Mouse (Mus musculus): ENCODE data around the gene Ccdc88c. TPM values are rescaled to one million over a fixed set of nuclear protein-coding genes. Genes with fewer than 3 reads are reported as not detected.
A peak's percentile ranks its signal among the peaks of the same experiment; 100 is the strongest.

Gene Ccdc88c
- 12.0 and 14.3 TPM in 2 replicates for polyA plus RNA-seq (2015; fragmentation: Nextera tagmentation; extraction: Ambion mirVana)

DNA sequence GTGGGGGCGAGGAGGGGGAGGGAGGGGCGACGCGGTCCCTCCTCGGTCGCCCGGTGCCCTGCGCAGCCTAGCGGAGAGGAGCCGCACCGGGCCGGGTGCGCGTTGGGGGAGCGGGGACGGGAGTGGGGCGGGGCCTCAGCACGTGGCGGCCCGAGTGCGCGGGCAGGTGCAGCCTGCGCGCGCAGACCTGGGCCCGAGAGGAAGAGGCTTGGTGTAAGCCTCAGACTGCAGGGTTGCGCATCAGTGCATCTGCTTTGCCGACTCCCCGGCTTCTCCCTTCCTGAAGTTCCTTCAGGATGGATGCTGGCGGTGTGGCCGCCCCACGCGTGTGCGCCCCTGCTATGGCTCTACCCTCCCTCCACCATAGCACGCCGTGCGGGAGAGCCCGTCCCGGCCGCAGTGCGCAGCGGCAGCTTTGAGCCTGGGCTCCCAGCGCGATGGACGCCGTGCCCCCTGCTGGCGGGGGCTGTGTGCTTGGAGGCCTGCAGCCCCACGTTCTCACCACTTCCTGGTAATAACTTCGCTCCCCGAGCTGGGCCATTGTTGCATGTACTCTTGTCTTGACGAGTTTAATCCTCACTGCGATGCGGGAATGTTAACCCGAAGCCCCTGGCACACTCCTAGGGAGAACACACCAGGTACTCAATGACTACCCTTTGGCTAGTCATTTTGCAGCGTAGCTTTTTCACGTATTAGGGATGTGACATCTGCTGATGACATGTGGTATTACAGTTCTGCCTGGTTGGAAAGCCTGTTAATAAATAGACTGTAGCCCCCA, at the start of gene Ccdc88c:
TSS of gene Ccdc88c (minus strand) at position 103 of the 778 bp plus-strand sequence.
- H3K4me1 ChIP-seq (ENCODE audit: insufficient read depth, low read length) = peaks cover 31% of the 10 kb centered on the region
- no peaks in the 10 kb centered on the region for H3K9me3 ChIP-seq (ENCODE audit: low read length)
- peak; percentile 92 for ATAC-seq (ENCODE audit: low FRiP score, low TSS enrichment)
- no peaks in the 10 kb centered on the region for H3K36me3 ChIP-seq (ENCODE audit: insufficient read depth, low read length)
- WGBS = under 1% methylated on average over 44 of the region's 56 CpGs
- H3K4me2 ChIP-seq (replicated peaks; ENCODE audit: low read depth, low read length) = peak within 1 kb of the TSS; percentile 83
- H3K4me3 ChIP-seq (ENCODE audit: low read length) = peak within 1 kb of the TSS; percentile 62
- H3K27ac ChIP-seq (ENCODE audit: low read length) = peak within 1 kb of the TSS; percentile 90
- peaks cover 4% of the 10 kb centered on the region; the same call in 1 of the 2 replicates for H3K27me3 ChIP-seq (ENCODE audit: insufficient read depth, low read length)
- peak within 1 kb of the TSS; percentile 83 for H3K9ac ChIP-seq (replicated peaks; ENCODE audit: low read length)

DNA sequence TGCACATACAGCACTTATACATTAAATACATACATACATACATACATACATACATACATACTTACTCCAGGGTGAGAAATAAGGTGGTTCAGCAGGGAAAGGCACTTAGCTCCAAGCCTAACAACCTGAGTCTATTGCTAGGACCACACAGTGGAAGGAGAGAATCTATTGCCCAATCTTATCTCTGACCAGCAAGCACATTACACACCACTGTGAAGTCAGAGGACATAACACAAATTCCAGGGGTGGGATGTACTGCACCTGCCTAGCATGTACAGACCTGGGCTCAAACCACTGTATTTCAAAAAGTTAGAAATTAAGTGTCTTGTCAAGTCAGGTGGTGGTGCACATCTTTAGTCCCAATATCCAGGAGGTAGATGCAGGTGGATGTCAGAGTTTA, 49.1 kb upstream of the Ccdc88c start:
- no peak overlapping the region for H3K27ac ChIP-seq (ENCODE audit: low read length)
- no peak for ATAC-seq (ENCODE audit: low FRiP score, low TSS enrichment)
- no peak overlapping the region for H3K9ac ChIP-seq (replicated peaks; ENCODE audit: low read length)
- no peak overlapping the region for H3K4me3 ChIP-seq (ENCODE audit: low read length)
- no peaks in the 10 kb centered on the region for H3K27me3 ChIP-seq (ENCODE audit: insufficient read depth, low read length)
- H3K36me3 ChIP-seq (ENCODE audit: insufficient read depth, low read length) = peaks cover 25% of the 10 kb centered on the region
- H3K9me3 ChIP-seq (ENCODE audit: low read length) = no peaks in the 10 kb centered on the region
- H3K4me1 ChIP-seq (ENCODE audit: insufficient read depth, low read length) = peaks cover 15% of the 10 kb centered on the region
- H3K4me2 ChIP-seq (replicated peaks; ENCODE audit: low read depth, low read length) = no peak overlapping the region

DNA sequence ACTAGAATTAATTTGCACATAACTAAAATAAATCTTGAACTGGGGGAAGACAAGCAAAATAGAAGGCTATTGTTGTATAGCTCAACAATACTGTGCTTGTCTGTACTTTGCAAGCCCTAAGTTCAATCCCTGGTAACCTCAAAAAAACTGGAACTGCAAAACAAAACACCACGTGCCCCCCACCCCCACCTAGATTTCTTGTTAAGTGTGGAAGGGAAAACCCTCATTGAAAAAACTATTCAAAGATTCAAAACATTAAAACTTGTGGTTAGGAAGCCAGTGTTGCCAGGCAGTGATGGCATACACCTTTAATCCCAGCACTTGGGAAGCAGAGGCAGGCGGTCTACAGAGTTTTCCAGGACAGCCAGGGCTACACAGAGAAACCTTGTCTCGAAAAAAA, 46.6 kb upstream of the Ccdc88c start:
- no peak overlapping the region for H3K27ac ChIP-seq (ENCODE audit: low read length)
- no peak overlapping the region for H3K9ac ChIP-seq (replicated peaks; ENCODE audit: low read length)
- no peak for ATAC-seq (ENCODE audit: low FRiP score, low TSS enrichment)
- no peak overlapping the region for H3K4me2 ChIP-seq (replicated peaks; ENCODE audit: low read depth, low read length)
- WGBS = 89% methylated on average over 3 of the region's 3 CpGs
- H3K9me3 ChIP-seq (ENCODE audit: low read length) = no peaks in the 10 kb centered on the region
- peaks cover 3% of the 10 kb centered on the region for H3K4me1 ChIP-seq (ENCODE audit: insufficient read depth, low read length)
- no peaks in the 10 kb centered on the region for H3K27me3 ChIP-seq (ENCODE audit: insufficient read depth, low read length)
- peaks cover 17% of the 10 kb centered on the region for H3K36me3 ChIP-seq (ENCODE audit: insufficient read depth, low read length)
- H3K4me3 ChIP-seq (ENCODE audit: low read length) = no peak overlapping the region

DNA sequence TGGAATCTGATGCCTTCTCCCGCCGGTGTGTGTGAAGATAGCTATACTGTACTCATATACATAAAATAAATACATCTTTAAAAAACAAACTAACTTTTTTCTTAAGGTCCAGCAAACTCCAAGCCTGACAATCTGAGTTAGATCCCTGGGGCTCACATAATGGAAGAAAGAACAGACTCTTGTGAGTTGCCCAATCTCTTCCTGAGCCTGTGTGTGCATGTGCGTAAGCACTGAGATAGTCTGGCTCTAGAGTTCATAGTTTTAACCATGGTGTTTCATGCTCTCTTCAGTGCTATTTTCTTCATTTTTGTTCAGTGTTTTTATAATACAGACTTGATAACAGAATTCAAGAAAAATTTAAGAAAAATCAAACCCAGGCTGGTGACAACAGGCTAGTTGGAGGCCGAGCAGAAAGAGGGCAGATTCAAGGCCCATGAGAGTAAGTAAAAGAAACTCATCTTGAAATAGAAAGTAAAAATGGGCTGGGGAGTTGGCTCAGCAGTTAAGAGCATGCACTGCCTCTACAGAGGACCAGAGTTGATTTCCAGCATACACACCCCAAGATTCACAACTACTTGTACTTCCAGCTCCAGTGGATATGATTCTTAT, 46.1 kb upstream of the Ccdc88c start:
- no peak for ATAC-seq (ENCODE audit: low FRiP score, low TSS enrichment)
- Histone ChIP-seq H3K9me3 (ENCODE audit: low read length) (no peaks in the 10 kb centered on the region), H3K4me2 (replicated peaks; ENCODE audit: low read depth, low read length) (no peak overlapping the region), H3K27ac (ENCODE audit: low read length) (no peak overlapping the region), H3K27me3 (ENCODE audit: insufficient read depth, low read length) (no peaks in the 10 kb centered on the region), H3K4me3 (ENCODE audit: low read length) (no peak overlapping the region), H3K9ac (replicated peaks; ENCODE audit: low read length) (no peak overlapping the region), H3K4me1 (ENCODE audit: insufficient read depth, low read length) (0 out of 2 replicates have a peak, but pooled peaks cover 3% of the 10 kb centered on the region), H3K36me3 (ENCODE audit: insufficient read depth, low read length) (peaks cover 15% of the 10 kb centered on the region)
- WGBS = 93% methylated on average over 4 of the region's 4 CpGs

DNA sequence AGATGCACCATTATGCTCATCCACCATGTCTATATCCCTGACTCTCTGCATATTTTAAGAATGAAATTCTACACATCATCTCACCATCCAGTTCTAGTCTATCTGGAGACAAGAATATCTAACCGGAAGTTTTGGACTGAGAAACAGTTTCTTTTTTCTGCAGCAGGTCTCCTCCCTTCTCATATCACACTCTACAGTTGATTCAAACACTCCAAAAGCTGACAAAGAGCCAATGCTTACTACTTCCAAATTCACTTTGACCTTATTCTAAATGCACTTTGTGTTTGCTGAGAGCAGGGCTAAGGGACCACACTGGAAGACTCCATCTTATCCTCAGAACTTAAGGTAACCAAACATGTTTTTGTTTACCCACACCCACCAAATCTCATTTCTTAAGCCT, 41.0 kb upstream of the Ccdc88c start:
- no peak overlapping the region for H3K9ac ChIP-seq (replicated peaks; ENCODE audit: low read length)
- H3K36me3 ChIP-seq (ENCODE audit: insufficient read depth, low read length) = peaks cover 18% of the 10 kb centered on the region
- H3K9me3 ChIP-seq (ENCODE audit: low read length) = no peaks in the 10 kb centered on the region
- H3K27me3 ChIP-seq (ENCODE audit: insufficient read depth, low read length) = no peaks in the 10 kb centered on the region
- no peak overlapping the region for H3K27ac ChIP-seq (ENCODE audit: low read length)
- no peak overlapping the region for H3K4me2 ChIP-seq (replicated peaks; ENCODE audit: low read depth, low read length)
- H3K4me1 ChIP-seq (ENCODE audit: insufficient read depth, low read length) = no peaks in the 10 kb centered on the region
- H3K4me3 ChIP-seq (ENCODE audit: low read length) = no peak overlapping the region
- WGBS = 83% methylated on average over 1 of the region's 1 CpGs
- no peak for ATAC-seq (ENCODE audit: low FRiP score, low TSS enrichment)

DNA sequence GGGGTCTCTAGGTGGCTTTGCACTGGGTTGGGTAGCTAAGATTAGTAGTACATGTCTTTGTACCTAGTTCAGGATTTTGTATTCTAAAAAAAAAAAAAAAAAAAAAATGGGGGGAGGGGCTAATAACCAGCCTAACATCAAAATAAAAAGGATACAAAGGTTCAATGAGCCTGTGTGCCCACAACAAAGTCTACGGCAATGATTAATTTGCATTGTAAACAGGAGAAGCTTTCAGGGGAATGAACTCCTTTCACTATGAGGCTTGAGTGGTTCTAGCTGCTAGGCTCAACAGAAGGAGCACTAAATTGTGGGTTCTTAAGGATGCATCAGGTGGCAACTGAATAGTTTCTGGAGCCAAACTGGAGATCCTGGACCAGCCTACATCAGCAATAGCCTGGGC, 37.5 kb upstream of the Ccdc88c start:
- Histone ChIP-seq H3K27ac (ENCODE audit: low read length) (no peak overlapping the region), H3K4me2 (replicated peaks; ENCODE audit: low read depth, low read length) (no peak overlapping the region), H3K36me3 (ENCODE audit: insufficient read depth, low read length) (peaks cover 41% of the 10 kb centered on the region), H3K9ac (replicated peaks; ENCODE audit: low read length) (no peak overlapping the region), H3K27me3 (ENCODE audit: insufficient read depth, low read length) (no peaks in the 10 kb centered on the region), H3K4me1 (ENCODE audit: insufficient read depth, low read length) (no peaks in the 10 kb centered on the region), H3K4me3 (ENCODE audit: low read length) (no peak overlapping the region), H3K9me3 (ENCODE audit: low read length) (no peaks in the 10 kb centered on the region)
- ATAC-seq (ENCODE audit: low FRiP score, low TSS enrichment) = no peak
- WGBS = 85% methylated on average over 1 of the region's 1 CpGs

DNA sequence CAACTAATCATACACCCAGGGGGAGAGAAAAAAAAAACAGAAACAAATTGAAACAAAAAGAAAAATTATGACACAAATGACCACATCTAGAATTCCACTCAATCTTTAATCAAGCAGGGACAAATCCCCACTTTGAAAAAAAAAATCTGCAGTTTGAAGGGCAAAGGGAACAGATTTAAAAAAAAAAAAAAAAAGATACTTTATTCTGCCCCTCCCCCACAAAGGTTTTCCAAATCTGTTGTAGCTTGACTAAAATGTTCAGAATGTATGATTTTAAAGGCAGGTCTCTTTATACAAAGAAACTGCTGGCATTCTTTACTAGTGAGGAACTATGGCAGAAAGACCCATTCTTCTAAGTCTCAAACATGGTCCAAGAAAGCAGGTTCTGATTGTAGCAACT, 11.1 kb upstream of the Ccdc88c start:
- Histone ChIP-seq H3K4me2 (replicated peaks; ENCODE audit: low read depth, low read length) (no peak overlapping the region), H3K27ac (ENCODE audit: low read length) (no peak overlapping the region), H3K27me3 (ENCODE audit: insufficient read depth, low read length) (no peaks in the 10 kb centered on the region), H3K36me3 (ENCODE audit: insufficient read depth, low read length) (peaks cover 51% of the 10 kb centered on the region), H3K4me1 (ENCODE audit: insufficient read depth, low read length) (no peaks in the 10 kb centered on the region), H3K9ac (replicated peaks; ENCODE audit: low read length) (no peak overlapping the region), H3K9me3 (ENCODE audit: low read length) (no peaks in the 10 kb centered on the region), H3K4me3 (ENCODE audit: low read length) (no peak overlapping the region)
- no peak for ATAC-seq (ENCODE audit: low FRiP score, low TSS enrichment)

DNA sequence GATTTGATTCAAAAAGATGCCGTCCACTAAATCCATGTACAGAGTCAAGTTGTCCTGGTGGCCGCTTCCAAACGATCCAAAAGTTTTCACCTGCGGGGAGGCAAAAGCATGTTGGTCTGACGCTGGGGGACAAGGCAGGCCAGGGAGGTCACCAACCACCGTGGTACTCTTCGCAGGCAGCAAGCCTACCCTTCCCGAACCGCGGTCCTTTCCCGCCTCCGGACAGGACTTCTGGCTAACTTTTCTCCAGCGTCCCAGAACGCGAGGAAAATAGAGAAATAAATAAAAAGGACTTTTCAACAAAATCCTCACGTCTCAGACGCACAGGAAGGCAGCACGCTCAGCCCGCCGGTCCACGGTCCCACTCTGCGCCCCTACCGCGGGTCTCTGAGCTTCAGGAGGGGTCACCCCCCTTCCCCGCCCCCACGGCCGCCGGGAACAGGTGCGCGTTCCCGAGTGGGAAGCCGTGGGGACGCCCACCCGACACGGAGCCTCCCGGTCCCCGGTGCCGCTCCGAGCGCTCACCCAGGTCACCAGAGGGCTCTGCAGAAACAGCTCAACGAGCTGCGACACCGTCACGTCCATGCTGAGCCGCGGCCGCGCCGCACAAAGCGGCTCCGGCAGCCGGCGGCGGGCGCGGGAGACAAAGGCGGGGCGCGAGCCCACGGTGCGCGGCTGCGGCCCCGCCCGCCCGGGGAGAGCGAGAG, 456 bp downstream of the Ccdc88c start:
- H3K36me3 ChIP-seq (ENCODE audit: insufficient read depth, low read length) = no peaks in the 10 kb centered on the region
- H3K4me2 ChIP-seq (replicated peaks; ENCODE audit: low read depth, low read length) = peak overlapping the region; percentile 83
- H3K9ac ChIP-seq (replicated peaks; ENCODE audit: low read length) = peak overlapping the region; percentile 83
- peak; percentile 63 for ATAC-seq (ENCODE audit: low FRiP score, low TSS enrichment)
- H3K4me1 ChIP-seq (ENCODE audit: insufficient read depth, low read length) = peaks cover 37% of the 10 kb centered on the region
- WGBS = under 1% methylated on average over 65 of the region's 67 CpGs
- peak overlapping the region; percentile 90 for H3K27ac ChIP-seq (ENCODE audit: low read length)
- H3K9me3 ChIP-seq (ENCODE audit: low read length) = no peaks in the 10 kb centered on the region
- peaks cover 4% of the 10 kb centered on the region; the same call in 1 of the 2 replicates for H3K27me3 ChIP-seq (ENCODE audit: insufficient read depth, low read length)
- H3K4me3 ChIP-seq (ENCODE audit: low read length) = peak overlapping the region; percentile 62

DNA sequence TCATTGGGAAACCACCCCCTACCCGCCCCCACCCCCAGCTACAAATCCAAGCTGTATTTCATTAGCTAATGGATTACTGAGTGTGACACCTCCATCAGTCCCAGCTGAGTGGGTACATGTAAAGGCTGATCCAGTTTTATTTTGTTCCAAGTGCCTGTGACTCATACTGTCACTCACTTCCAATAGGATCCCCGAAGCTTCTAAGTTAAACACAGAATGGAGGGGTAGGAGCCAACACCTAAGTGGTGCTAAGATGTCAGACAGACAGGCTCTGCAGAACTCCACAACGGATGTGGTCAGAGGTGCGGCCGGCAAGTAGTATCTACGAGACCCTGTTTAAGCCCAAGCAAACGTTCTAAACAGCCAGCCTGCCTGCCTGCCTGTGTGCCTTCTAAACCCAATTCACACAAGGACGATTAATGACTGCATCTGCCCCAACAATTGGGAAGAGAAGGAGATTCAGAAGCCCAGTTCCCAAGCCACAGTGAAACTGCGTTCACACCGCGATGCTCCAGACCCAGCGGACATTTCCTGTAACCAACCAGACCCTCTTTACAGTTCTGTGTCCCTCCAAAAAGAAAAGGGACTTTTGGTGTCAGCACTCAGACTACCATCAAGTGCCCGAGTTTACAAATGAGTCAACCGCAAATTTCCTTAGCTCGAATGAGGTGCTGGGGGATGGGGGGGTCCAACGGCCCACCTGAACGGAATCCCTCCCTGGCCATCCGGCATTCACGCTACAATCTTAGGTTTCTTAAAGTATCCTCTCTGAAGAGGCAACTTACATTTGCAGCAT, 1.2 kb downstream of the Ccdc88c start:
- Histone ChIP-seq H3K36me3 (ENCODE audit: insufficient read depth, low read length) (no peaks in the 10 kb centered on the region), H3K9ac (replicated peaks; ENCODE audit: low read length) (peak overlapping the region; percentile 83), H3K4me2 (replicated peaks; ENCODE audit: low read depth, low read length) (peak overlapping the region; percentile 83), H3K4me1 (ENCODE audit: insufficient read depth, low read length) (peaks cover 39% of the 10 kb centered on the region), H3K27ac (ENCODE audit: low read length) (peak overlapping the region; percentile 30), H3K27me3 (ENCODE audit: insufficient read depth, low read length) (peaks cover 4% of the 10 kb centered on the region; the same call in 1 of the 2 replicates), H3K9me3 (ENCODE audit: low read length) (no peaks in the 10 kb centered on the region), H3K4me3 (ENCODE audit: low read length) (peak overlapping the region; percentile 62)
- 3% methylated on average over 19 of the region's 19 CpGs for WGBS
- ATAC-seq (ENCODE audit: low FRiP score, low TSS enrichment) = peak; percentile 21; the same call in 1 of the 2 replicates
